Comparison of ENCODE assay signal across 8 mouse cellular contexts in genomic region chr11:58846919-58847461, GRCm38 (mm10). TPM values are rescaled to one million over a fixed set of nuclear protein-coding genes. Genes with fewer than 3 reads are reported as not detected.
DNase-seq lines count a peak whose midpoint lies in the region; ATAC-seq lines count a peak whose summit lies in the region.

TSS of gene Gm12258 (plus strand) at chr11:58847158.

- peak within 1 kb of the TSS; percentile 78 for H3K9ac ChIP-seq in lung, embryonic 16.5 days (ENCODE audit: low read length)

- H3K9me3 ChIP-seq in lung, embryonic 16.5 days (ENCODE audit: control insufficient read depth, low read length) = no peaks in the 10 kb centered on the region

- H3K4me3 ChIP-seq in lung, embryonic 16.5 days (ENCODE audit: low read length) = peak within 1 kb of the TSS; percentile 73

- peak within 1 kb of the TSS; percentile 72 for H3K4me2 ChIP-seq in lung, embryonic 16.5 days (ENCODE audit: low read depth, low read length)

- no peaks in the 10 kb centered on the region for H3K27me3 ChIP-seq in lung, embryonic 16.5 days (ENCODE audit: control insufficient read depth, insufficient read depth, low read depth, low read length)

- peak within 1 kb of the TSS; percentile 21; the same call in 1 of the 2 replicates for H3K27ac ChIP-seq in lung, embryonic 16.5 days (ENCODE audit: low read length)

- ATAC-seq in hematopoietic stem cell, adult 5-6 weeks (replicated peaks in 1 of 2; ENCODE audit: insufficient read depth in 1 of 2, low FRiP score in 2 of 2, low TSS enrichment in 1 of 2, low read depth in 1 of 2, poor library complexity in 2 of 2, severe bottlenecking in 2 of 2) = peak; percentile 98 to 99
- peak; percentile 100 for ATAC-seq in lung, embryonic 16.5 days (ENCODE audit: low read depth)

- DNase-seq in MEL-GATA-1-ER (ENCODE audit: extremely low read depth, low read depth) = peak; percentile 99
- DNase-seq in cerebellum, adult 8-10 months = peak; percentile 95
- DNase-seq in forelimb bud, embryonic 11.5 days (ENCODE audit: low read depth, low spot score) = peak; percentile 100
- peak; percentile 100 for DNase-seq in layer of hippocampus, adult 9-10 months (ENCODE audit: low spot score)
- DNase-seq in ovary, postnatal 10 days (ENCODE audit: low spot score) = peak; percentile 42
- DNase-seq in thymus, postnatal 10 days (ENCODE audit: low spot score in 2 of 2) = peak; percentile 86 to 96

- 0% methylated on average over 24 of the region's 24 CpGs for WGBS in lung, embryonic 16.5 days

- H3K36me3 ChIP-seq in lung, embryonic 16.5 days (ENCODE audit: control insufficient read depth, insufficient read depth, low read length) = peaks cover 7% of the 10 kb centered on the region

- H3K4me1 ChIP-seq in lung, embryonic 16.5 days (replicated peaks; ENCODE audit: control insufficient read depth, insufficient read depth, low read length) = peaks cover 5% of the 10 kb centered on the region

RNA-seq across cellular contexts. Expression of gene Gm12258, which starts in this region (rescaled TPM):
- 2.5 and 7.9 TPM in 2 replicates for total RNA-seq in hematopoietic stem cell, adult 5-6 weeks (2017)
- polyA plus RNA-seq in lung, embryonic 16.5 days (2015; fragmentation: Nextera tagmentation; extraction: Ambion mirVana) = 8.0 and 9.0 TPM in 2 replicates

Comparison
In these comparisons a context has a peak if more than half of its experiments do, and no peak if none do; other contexts are left out.
1. Peak in every context shown above with its lines: DNase-seq, ATAC-seq, H3K4me3 ChIP-seq and H3K27ac ChIP-seq.
2. DNase-seq: peak in every context shown above with its lines; median percentile 100 in forelimb bud, embryonic 11.5 days; 100 in layer of hippocampus, adult 9-10 months; 99 in MEL-GATA-1-ER; 95 in cerebellum, adult 8-10 months; 91 in thymus, postnatal 10 days; 42 in ovary, postnatal 10 days.